Mouse (Mus musculus) stomach, embryonic 16.5 days (tissue): ENCODE results near the gene Pink1. TPM values are rescaled to one million over a fixed set of nuclear protein-coding genes. Genes with fewer than 3 reads are reported as not detected.

Experiments
- ATAC-seq: fragments of 200-750 bp; cut with Nextera tagmentation; 2 replicates; pipeline ENCODE4 v1.8.0; 2017; ENCODE audit warnings: moderate number of reproducible peaks, moderate TSS enrichment; ENCODE audit not compliant: insufficient read depth, low FRiP score
- H3K27ac ChIP-seq: fragments of 300-500 bp; sonication (generic); 2 replicates; pipeline ENCODE4 v1.5.1; 2014; ENCODE audit warnings: low read length
- H3K27me3 ChIP-seq: fragments of 300-500 bp; sonication (generic); 2 replicates; pipeline ENCODE4 v1.6.1; 2014; ENCODE audit warnings: low read length, control low read depth, mixed read lengths; ENCODE audit not compliant: control insufficient read depth, insufficient read depth
- H3K36me3 ChIP-seq: fragments of 300-500 bp; sonication (generic); 2 replicates; pipeline ENCODE4 v1.6.1; 2014; ENCODE audit warnings: low read length; ENCODE audit not compliant: control insufficient read depth, insufficient read depth
- H3K4me1 ChIP-seq: fragments of 300-500 bp; sonication (generic); 2 replicates; pipeline ENCODE4 v1.6.1; 2014; ENCODE audit warnings: low read length, control low read depth, mixed read lengths; ENCODE audit not compliant: control insufficient read depth, insufficient read depth
- H3K4me2 ChIP-seq: fragments of 300-500 bp; sonication (generic); 2 replicates; pipeline ENCODE4 v1.6.1; 2014; ENCODE audit warnings: low read depth, low read length, mixed read lengths
- H3K4me3 ChIP-seq: fragments of 300-500 bp; sonication (generic); replicated peaks from 2 replicates; pipeline ENCODE4 v1.5.1; 2014; ENCODE audit warnings: mild to moderate bottlenecking, low read length
- H3K9ac ChIP-seq: fragments of 300-500 bp; sonication (generic); 2 replicates; pipeline ENCODE4 v1.6.1; 2014; ENCODE audit warnings: low read length
- H3K9me3 ChIP-seq: fragments of 300-500 bp; sonication (generic); replicated peaks from 2 replicates; pipeline ENCODE4 v1.6.1; 2016; ENCODE audit warnings: low read length, control low read depth; ENCODE audit not compliant: control insufficient read depth
- WGBS: fragments of 180-500 bp; shearing (Covaris S2); extraction: QIAGEN DNeasy Blood & Tissue Kit; methylation state at CpG from one replicate; pipeline ENCODE4 v1.1.7; 2014; 5-methylcytosine and 5-hydroxymethylcytosine counted together
- polyA plus RNA-seq: library from polyadenylated mRNA; unstranded; fragments of >200 nt; fragmentation: Nextera tagmentation; extraction: Ambion mirVana; gene quantifications from 2 replicates; pipeline ENCODE4 v1.2.1, GENCODE M21; 2015

Pink1 gene
- polyA plus RNA-seq: 33.0 and 34.2 TPM in 2 replicates

- H3K27ac ChIP-seq: peak within 1 kb of the TSS; percentile 96
- H3K4me3 ChIP-seq: peak within 1 kb of the TSS; percentile 89
- no peaks in the 10 kb centered on the region for H3K36me3 ChIP-seq
- H3K4me1 ChIP-seq: peaks cover 15% of the 10 kb centered on the region; the same call in 1 of the 2 replicates
- 2% methylated on average over 41 of the region's 41 CpGs for WGBS
- peak; percentile 67 for ATAC-seq
- H3K27me3 ChIP-seq: no peaks in the 10 kb centered on the region
- H3K9me3 ChIP-seq: 0 out of 2 replicates have a peak, but pooled peaks cover 6% of the 10 kb centered on the region
- H3K9ac ChIP-seq: peak within 1 kb of the TSS; percentile 88
- peak within 1 kb of the TSS; percentile 51 for H3K4me2 ChIP-seq
These were observed at the start of gene Pink1 for GRCm38 (mm10) chr4:138326077-138326695. Pink1 (minus strand) TSS chr4:138326307.

DNA sequence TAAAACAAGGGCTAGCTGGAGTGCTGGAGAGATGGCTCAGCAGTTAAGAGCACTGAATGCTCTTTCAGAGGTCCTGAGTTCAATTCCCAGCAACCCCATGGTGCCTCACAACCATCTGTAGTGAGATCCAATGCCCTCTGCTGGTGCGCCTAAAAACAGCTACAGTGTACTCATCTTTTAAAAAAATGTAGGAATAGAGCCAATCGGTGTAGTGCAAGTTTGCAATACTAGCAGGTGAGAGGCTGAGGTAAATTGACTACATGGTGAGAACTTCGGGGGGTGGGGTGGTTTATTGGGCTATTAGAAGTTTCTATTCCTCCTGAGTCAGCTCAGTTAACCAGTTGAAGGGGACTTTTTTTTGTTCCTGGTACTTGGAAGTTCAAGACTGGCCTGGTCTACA, 49.0 kb upstream of the Pink1 start:
- Histone ChIP-seq H3K4me1 (no peaks in the 10 kb centered on the region), H3K27ac (no peak overlapping the region), H3K27me3 (no peaks in the 10 kb centered on the region), H3K9ac (no peak overlapping the region), H3K9me3 (no peaks in the 10 kb centered on the region), H3K36me3 (no peaks in the 10 kb centered on the region), H3K4me2 (no peak overlapping the region), H3K4me3 (no peak overlapping the region)
- 87% methylated on average over 3 of the region's 3 CpGs for WGBS
- no peak for ATAC-seq

DNA sequence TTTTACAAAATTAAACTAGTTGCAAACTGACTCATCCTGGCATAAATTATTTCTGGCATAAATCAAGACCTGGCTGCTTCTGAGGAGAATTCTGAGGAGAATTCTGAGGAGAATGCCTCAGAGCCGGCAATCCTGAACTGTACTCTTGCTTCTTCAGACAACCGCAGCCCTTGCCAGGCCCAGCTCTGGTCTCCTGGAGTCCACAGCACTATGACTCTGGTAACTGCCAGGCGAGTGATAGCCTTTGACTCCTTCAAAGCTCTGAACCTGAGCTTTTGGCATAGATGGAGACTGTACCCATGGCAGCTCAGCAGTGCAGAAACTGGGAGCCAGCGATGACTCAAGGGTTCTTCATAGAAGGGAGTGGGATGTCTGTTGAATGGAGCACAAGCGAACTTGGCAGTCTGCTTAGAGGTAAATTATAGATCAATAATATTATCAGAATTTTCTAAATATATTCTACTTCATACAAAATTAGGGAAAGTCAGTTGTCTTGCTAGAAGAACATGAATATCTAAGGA, 44.9 kb upstream of the Pink1 start:
- H3K4me1 ChIP-seq: peaks cover 11% of the 10 kb centered on the region
- H3K9ac ChIP-seq: no peak overlapping the region
- no peaks in the 10 kb centered on the region for H3K27me3 ChIP-seq
- no peaks in the 10 kb centered on the region for H3K36me3 ChIP-seq
- H3K4me2 ChIP-seq: no peak overlapping the region
- ATAC-seq: no peak
- no peaks in the 10 kb centered on the region for H3K9me3 ChIP-seq
- WGBS: 76% methylated on average over 5 of the region's 5 CpGs
- no peak overlapping the region for H3K4me3 ChIP-seq
- no peak overlapping the region for H3K27ac ChIP-seq

- H3K4me3 ChIP-seq: no peak overlapping the region
- H3K9me3 ChIP-seq: no peaks in the 10 kb centered on the region
- 77% methylated on average over 12 of the region's 12 CpGs for WGBS
- no peak overlapping the region for H3K9ac ChIP-seq
- no peak for ATAC-seq
- H3K27ac ChIP-seq: no peak overlapping the region
- peak overlapping the region; percentile 59; the same call in 1 of the 2 replicates for H3K4me2 ChIP-seq
- no peaks in the 10 kb centered on the region for H3K27me3 ChIP-seq
- H3K4me1 ChIP-seq: peaks cover 11% of the 10 kb centered on the region
- H3K36me3 ChIP-seq: no peaks in the 10 kb centered on the region
These were observed 42.6 kb upstream of the Pink1 start for GRCm38 (mm10) chr4:138368498-138369260.

GRCm38 (mm10) chr4:138367641-138368497, 41.8 kb upstream of the Pink1 start, which contains the start of gene Cda:
Cda (minus strand) TSS chr4:138367992.
- H3K4me1 ChIP-seq: peaks cover 11% of the 10 kb centered on the region
- no peaks in the 10 kb centered on the region for H3K9me3 ChIP-seq
- H3K9ac ChIP-seq: peak within 1 kb of the TSS; percentile 68
- WGBS: 7% methylated on average over 34 of the region's 34 CpGs
- H3K4me3 ChIP-seq: peak within 1 kb of the TSS; percentile 47
- H3K36me3 ChIP-seq: no peaks in the 10 kb centered on the region
- peak; percentile 89 for ATAC-seq
- peak within 1 kb of the TSS; percentile 11; the same call in 1 of the 2 replicates for H3K27ac ChIP-seq
- no peaks in the 10 kb centered on the region for H3K27me3 ChIP-seq
- H3K4me2 ChIP-seq: peak within 1 kb of the TSS; percentile 59

- H3K27ac ChIP-seq: no peak overlapping the region
- WGBS: 71% methylated on average over 2 of the region's 2 CpGs
- H3K36me3 ChIP-seq: no peaks in the 10 kb centered on the region
- H3K9ac ChIP-seq: no peak overlapping the region
- H3K4me3 ChIP-seq: no peak overlapping the region
- peaks cover 11% of the 10 kb centered on the region for H3K4me1 ChIP-seq
- no peak overlapping the region for H3K4me2 ChIP-seq
- ATAC-seq: no peak
- no peaks in the 10 kb centered on the region for H3K9me3 ChIP-seq
- no peaks in the 10 kb centered on the region for H3K27me3 ChIP-seq
These were observed 40.5 kb upstream of the Pink1 start for GRCm38 (mm10) chr4:138366561-138366960.

DNA sequence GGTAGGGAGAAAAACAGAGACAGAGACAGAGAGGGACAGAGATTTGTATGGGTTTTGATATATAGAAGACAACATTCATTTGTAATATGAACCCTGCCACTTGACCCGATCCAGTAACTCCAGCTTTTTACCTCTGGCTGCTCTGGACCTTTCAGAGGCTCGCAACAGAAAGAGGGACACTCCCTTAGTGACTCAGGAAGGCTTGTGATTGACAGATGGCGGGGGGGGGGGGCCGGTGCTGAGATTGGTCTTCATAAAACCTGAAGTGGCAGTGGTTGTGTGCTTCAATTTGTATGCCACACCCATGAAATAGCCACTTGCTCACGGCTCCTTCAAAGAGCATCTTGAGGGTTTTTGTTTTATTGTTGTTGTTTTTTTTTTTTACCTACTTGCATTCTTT, 37.4 kb upstream of the Pink1 start:
- ATAC-seq: no peak
- no peaks in the 10 kb centered on the region for H3K27me3 ChIP-seq
- no peaks in the 10 kb centered on the region for H3K36me3 ChIP-seq
- H3K9ac ChIP-seq: no peak overlapping the region
- H3K4me3 ChIP-seq: no peak overlapping the region
- 52% methylated on average over 5 of the region's 5 CpGs for WGBS
- H3K4me2 ChIP-seq: no peak overlapping the region
- H3K9me3 ChIP-seq: no peaks in the 10 kb centered on the region
- H3K4me1 ChIP-seq: peaks cover 11% of the 10 kb centered on the region
- H3K27ac ChIP-seq: no peak overlapping the region

DNA sequence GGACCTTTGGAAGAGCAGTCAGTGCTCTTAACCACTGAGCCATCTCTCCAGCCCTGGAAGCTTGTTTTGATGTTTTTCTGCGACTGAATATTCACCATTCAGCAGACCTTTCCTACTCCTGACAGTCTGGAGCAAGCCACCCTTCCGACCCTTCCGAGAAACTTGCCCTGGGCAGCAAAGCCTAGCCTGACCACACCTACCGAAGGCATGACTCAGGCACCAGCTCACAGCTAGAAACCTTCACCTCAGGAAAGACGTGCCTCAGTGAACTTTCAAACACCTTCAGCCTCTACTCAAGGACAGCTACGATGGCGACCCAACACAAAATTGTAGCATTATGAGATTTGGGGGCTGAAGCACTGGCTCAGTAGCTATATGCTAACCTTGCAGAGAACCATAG, 36.8 kb upstream of the Pink1 start:
- no peak overlapping the region for H3K9ac ChIP-seq
- H3K4me3 ChIP-seq: no peak overlapping the region
- no peaks in the 10 kb centered on the region for H3K36me3 ChIP-seq
- no peak overlapping the region for H3K4me2 ChIP-seq
- no peaks in the 10 kb centered on the region for H3K27me3 ChIP-seq
- H3K9me3 ChIP-seq: no peaks in the 10 kb centered on the region
- 78% methylated on average over 7 of the region's 7 CpGs for WGBS
- no peak for ATAC-seq
- peaks cover 6% of the 10 kb centered on the region for H3K4me1 ChIP-seq
- no peak overlapping the region for H3K27ac ChIP-seq
